Mouse (Mus musculus) midbrain, embryonic 13.5 days (tissue): ENCODE data around the gene Dync1li1. TPM values are rescaled to one million over a fixed set of nuclear protein-coding genes. Genes with fewer than 3 reads are reported as not detected.
"Not testable (repeated sequence)": the region's sequence is repeated elsewhere in the genome, so short reads cannot be mapped to it uniquely, and the experiment has no call there.

Experiments used
- ATAC-seq: fragments of 200-750 bp; cut with Nextera tagmentation; 2 replicates; pipeline ENCODE4 v1.8.0; 2017; ENCODE audit warnings: mild to moderate bottlenecking, moderate TSS enrichment, moderate library complexity
- H3K27ac ChIP-seq: fragments of 300-500 bp; sonication (generic); 2 replicates; pipeline ENCODE4 v1.5.1; 2015; ENCODE audit warnings: inconsistent platforms, mild to moderate bottlenecking, moderate library complexity
- H3K27me3 ChIP-seq: fragments of 300-500 bp; sonication (generic); 2 replicates; pipeline ENCODE4 v1.6.1; 2015; ENCODE audit warnings: mild to moderate bottlenecking, inconsistent platforms
- H3K36me3 ChIP-seq: fragments of 300-500 bp; sonication (generic); 2 replicates; pipeline ENCODE4 v1.6.1; 2015; ENCODE audit warnings: mild to moderate bottlenecking, inconsistent platforms
- H3K4me1 ChIP-seq: fragments of 300-500 bp; sonication (generic); replicated peaks from 2 replicates; pipeline ENCODE4 v1.6.1; 2015; ENCODE audit warnings: inconsistent platforms
- H3K4me2 ChIP-seq: fragments of 300-500 bp; sonication (generic); replicated peaks from 2 replicates; pipeline ENCODE4 v1.6.1; 2015; ENCODE audit warnings: moderate library complexity, mild to moderate bottlenecking, inconsistent platforms
- H3K4me3 ChIP-seq: fragments of 300-500 bp; sonication (generic); replicated peaks from 2 replicates; pipeline ENCODE4 v1.5.1; 2015; ENCODE audit warnings: mild to moderate bottlenecking, inconsistent platforms
- H3K9ac ChIP-seq: fragments of 300-500 bp; sonication (generic); replicated peaks from 2 replicates; pipeline ENCODE4 v1.6.1; 2015; ENCODE audit warnings: mild to moderate bottlenecking, inconsistent platforms
- H3K9me3 ChIP-seq: fragments of 300-500 bp; sonication (generic); 2 replicates; pipeline ENCODE4 v1.6.1; 2016; ENCODE audit warnings: mild to moderate bottlenecking, inconsistent platforms
- WGBS: fragments of 180-500 bp; shearing (Covaris S2); methylation state at CpG from one replicate; pipeline ENCODE4 v1.1.7; 2015; 5-methylcytosine and 5-hydroxymethylcytosine counted together
- polyA plus RNA-seq: library from polyadenylated mRNA; unstranded; fragments of >200 nt; fragmentation: Nextera tagmentation; extraction: Ambion mirVana; gene quantifications from 2 replicates; pipeline ENCODE4 v1.2.1, GENCODE M21; 2015

The Dync1li1 gene
- polyA plus RNA-seq, 1 experiment from 2014 or later, result 150 TPM

- H3K9me3 ChIP-seq, result no peaks in the 10 kb centered on the region
- H3K4me3 ChIP-seq, result no peak overlapping the region
- H3K4me1 ChIP-seq, result no peaks in the 10 kb centered on the region
- H3K36me3 ChIP-seq, result peaks cover 38% of the 10 kb centered on the region
- no peaks in the 10 kb centered on the region for H3K27me3 ChIP-seq
- H3K27ac ChIP-seq, result no peak overlapping the region
- ATAC-seq, result no peak
- H3K4me2 ChIP-seq, result no peak overlapping the region
- H3K9ac ChIP-seq, result no peak overlapping the region
- 94% methylated on average over 2 of the region's 2 CpGs for WGBS
These were observed 12.4 kb downstream of the Dync1li1 start for GRCm38 (mm10) chr9:114701031-114701430.

DNA sequence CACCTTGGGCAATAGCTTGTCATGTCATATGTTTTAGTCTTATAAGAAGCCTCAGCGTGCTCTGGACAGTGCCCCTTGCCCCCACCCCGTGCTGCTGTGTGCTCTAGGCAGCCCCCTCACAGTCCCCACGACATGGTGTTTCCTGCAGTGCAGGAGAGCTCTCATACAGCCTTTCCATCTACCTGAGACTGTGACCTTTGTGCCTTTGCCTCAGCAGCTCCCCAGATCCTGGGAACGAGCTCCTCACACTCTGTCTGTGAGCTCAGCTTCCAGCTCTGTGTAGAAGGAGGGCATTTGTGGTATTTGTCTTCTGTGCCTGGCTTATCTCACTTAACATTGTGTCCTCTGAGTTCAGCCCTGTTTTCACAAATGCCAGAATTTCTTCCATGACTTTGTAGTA is 13.3 kb downstream of the Dync1li1 start:
- no peak overlapping the region for H3K4me3 ChIP-seq
- ATAC-seq, result no peak
- no peaks in the 10 kb centered on the region for H3K27me3 ChIP-seq
- H3K9me3 ChIP-seq, result no peaks in the 10 kb centered on the region
- H3K4me2 ChIP-seq, result no peak overlapping the region
- H3K36me3 ChIP-seq, result peaks cover 45% of the 10 kb centered on the region
- 93% methylated on average over 4 of the region's 4 CpGs for WGBS
- H3K9ac ChIP-seq, result no peak overlapping the region
- no peak overlapping the region for H3K27ac ChIP-seq
- H3K4me1 ChIP-seq, result no peaks in the 10 kb centered on the region

DNA sequence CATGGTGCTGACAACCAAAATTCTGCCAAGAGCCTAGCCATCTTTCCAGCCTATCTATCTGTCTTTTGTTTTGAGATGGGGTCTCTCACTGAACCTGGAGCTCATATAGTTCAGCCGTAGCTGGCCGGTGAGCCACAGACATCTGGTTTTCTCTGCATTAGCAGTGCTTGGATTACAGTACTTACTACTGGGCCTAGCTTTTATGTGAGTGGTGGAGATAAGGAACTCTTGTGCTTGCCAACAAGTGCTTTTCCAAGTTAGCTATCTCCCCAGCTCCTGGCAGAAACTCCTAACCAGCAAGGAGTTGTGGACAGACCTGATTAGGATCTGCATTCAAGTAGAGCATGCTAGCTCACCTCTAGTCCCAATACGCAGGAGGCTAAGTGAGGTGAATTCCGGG is 19.2 kb downstream of the Dync1li1 start:
- Histone ChIP-seq H3K27ac (no peak overlapping the region), H3K4me2 (no peak overlapping the region), H3K9me3 (no peaks in the 10 kb centered on the region), H3K36me3 (peaks cover 77% of the 10 kb centered on the region), H3K4me1 (no peaks in the 10 kb centered on the region), H3K9ac (no peak overlapping the region), H3K27me3 (no peaks in the 10 kb centered on the region), H3K4me3 (no peak overlapping the region)
- ATAC-seq, result no peak
- WGBS, result 96% methylated on average over 4 of the region's 4 CpGs

GRCm38 (mm10) chr9:114710345-114710744 is 21.8 kb downstream of the Dync1li1 start:
- Histone ChIP-seq H3K4me3 (no peak overlapping the region), H3K9ac (no peak overlapping the region), H3K27ac (no peak overlapping the region), H3K36me3 (peaks cover 93% of the 10 kb centered on the region), H3K9me3 (no peaks in the 10 kb centered on the region), H3K4me1 (no peaks in the 10 kb centered on the region), H3K4me2 (no peak overlapping the region), H3K27me3 (no peaks in the 10 kb centered on the region)
- ATAC-seq, result no peak
- WGBS, result 83% methylated on average over 7 of the region's 7 CpGs

GRCm38 (mm10) chr9:114713481-114713880 is 24.9 kb downstream of the Dync1li1 start:
- Histone ChIP-seq H3K9ac (no peak overlapping the region), H3K9me3 (no peaks in the 10 kb centered on the region), H3K4me3 (no peak overlapping the region), H3K36me3 (peaks cover 95% of the 10 kb centered on the region), H3K4me2 (no peak overlapping the region), H3K4me1 (no peaks in the 10 kb centered on the region), H3K27me3 (no peaks in the 10 kb centered on the region), H3K27ac (no peak overlapping the region)
- ATAC-seq, result no peak
- 91% methylated on average over 7 of the region's 7 CpGs for WGBS

DNA sequence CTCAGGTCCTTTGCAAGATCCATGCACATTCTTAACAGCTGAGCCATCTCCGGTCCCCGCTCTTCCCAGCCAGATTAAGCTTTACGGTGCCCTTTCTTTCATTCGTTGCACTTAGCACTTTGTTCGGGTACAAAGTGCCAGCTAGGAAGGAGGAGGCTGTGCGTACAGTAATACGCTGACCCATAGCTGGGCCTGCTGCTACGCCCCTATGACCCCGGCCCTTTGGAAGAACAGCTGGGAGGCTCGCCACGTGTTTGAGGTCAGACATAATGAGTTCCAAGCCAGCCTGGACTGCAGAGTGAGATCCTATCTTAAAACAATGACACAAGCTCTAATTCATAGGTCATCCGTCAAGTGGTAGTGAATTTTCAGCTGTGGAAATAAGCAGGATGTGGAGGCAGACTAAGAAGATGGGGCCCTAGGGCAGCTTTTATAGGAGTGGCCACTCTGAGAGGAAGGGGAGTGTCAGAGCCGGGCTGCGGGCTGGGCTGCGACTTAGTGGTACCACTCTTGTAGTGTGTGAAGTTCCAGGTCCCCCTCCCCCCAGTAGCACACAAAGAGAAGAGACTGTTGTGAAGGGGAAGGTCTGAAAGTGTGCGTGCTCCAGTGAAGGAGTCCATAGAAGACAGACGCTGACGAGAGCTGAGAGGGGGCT is 28.2 kb downstream of the Dync1li1 start:
- H3K36me3 ChIP-seq, result peaks cover 98% of the 10 kb centered on the region
- 88% methylated on average over 18 of the region's 18 CpGs for WGBS

DNA sequence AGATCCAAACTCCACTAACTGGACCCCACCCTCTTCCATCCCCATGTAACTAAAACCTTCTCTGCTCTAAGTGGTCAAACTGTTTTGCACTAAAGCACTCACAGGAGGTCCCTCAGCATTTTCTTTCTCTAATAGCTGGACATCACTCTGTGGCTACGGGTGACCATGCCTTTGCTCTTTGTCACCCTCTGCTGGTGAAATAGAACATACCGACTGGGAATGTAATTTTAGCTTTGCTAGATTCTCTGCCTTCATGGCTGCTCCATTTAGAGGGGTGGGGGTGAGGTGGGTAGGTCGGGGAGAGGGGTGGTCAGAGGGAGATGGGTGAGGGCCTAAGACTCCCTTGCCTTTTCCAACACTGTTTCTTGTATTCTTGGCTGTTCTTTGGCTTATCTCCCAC is 38.7 kb downstream of the Dync1li1 start:
- WGBS, result 3% methylated on average over 3 of the region's 3 CpGs
- H3K27me3 ChIP-seq, result no peaks in the 10 kb centered on the region
- no peak overlapping the region for H3K9ac ChIP-seq
- peaks cover 8% of the 10 kb centered on the region for H3K4me1 ChIP-seq
- H3K9me3 ChIP-seq, result no peaks in the 10 kb centered on the region
- no peak overlapping the region for H3K27ac ChIP-seq
- peaks cover 33% of the 10 kb centered on the region for H3K36me3 ChIP-seq
- ATAC-seq, result no peak
- no peak overlapping the region for H3K4me2 ChIP-seq
- no peak overlapping the region for H3K4me3 ChIP-seq

More for the DNA sequence above, 28.2 kb downstream of the Dync1li1 start:
- Histone ChIP-seq H3K9me3 (no peaks in the 10 kb centered on the region), H3K27ac (no peak overlapping the region), H3K4me1 (no peaks in the 10 kb centered on the region), H3K4me3 (no peak overlapping the region), H3K27me3 (no peaks in the 10 kb centered on the region), H3K4me2 (no peak overlapping the region), H3K9ac (no peak overlapping the region)
- no peak for ATAC-seq

DNA sequence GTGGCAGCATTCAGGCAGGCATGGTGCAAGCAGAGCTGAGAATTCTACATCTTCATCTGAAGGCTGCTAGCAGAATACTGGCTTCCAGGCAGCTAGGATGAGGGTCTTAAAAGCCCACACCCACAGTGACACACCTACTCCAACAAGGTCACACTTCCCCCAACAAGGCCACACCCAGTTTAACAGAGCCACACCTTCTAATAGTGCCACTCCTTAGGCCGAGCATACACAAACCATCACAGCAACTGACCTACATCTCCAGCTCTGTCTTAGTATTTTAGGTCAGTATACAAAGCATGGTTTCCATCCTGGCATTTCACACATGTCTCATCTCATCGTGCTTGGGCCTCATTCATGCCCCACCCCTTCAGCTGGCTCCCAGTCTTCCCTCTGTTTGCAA is 39.8 kb downstream of the Dync1li1 start:
- not testable (repeated sequence) for H3K27ac ChIP-seq, H3K9ac ChIP-seq, ATAC-seq, H3K27me3 ChIP-seq, H3K4me2 ChIP-seq, H3K9me3 ChIP-seq, H3K4me3 ChIP-seq
- H3K36me3 ChIP-seq, result peaks cover 22% of the 10 kb centered on the region
- WGBS, result 63% methylated on average over 2 of the region's 2 CpGs
- peaks cover 15% of the 10 kb centered on the region for H3K4me1 ChIP-seq

DNA sequence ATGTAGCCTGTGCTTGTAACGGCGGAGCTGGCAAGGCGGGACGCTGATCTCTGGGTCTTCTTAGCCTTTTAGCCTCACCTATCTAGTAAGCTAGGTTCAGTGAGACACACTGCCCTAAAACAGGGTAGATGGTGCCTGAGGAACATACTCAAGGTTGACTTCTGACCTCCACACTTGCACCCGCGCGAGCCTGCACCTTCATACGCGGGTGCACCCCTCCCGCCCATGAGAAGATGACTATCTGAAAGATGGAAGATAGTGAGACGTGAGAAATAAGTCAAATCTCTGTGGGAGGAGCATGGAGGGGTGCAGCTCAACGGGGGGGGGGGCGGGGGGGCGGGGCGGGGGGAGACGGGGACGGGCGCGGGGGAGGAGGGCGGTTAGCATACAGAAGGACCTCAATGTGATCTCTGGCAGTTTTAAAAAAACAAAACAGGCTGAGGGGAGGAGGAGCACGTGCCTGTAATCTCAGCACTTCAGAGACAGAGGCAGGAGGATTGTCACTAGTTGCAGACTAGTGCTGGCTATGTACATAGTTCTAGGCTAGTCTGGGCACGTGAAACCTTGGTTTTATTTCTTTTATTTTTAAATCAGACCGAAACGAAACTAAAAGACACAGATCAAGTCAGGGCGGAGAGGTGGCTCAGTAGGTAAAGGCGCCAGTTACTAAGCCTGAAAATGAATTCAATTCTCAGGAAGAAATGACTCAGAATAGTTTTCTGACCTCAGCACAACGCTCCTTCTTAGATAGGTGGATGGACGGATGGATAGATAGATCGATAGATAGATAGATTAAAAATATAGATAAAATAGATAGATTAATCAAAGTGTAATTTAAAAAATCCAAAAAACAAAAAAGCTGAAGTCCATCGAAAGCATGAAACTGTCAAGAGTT is 41.6 kb downstream of the Dync1li1 start:
- H3K27ac ChIP-seq, result no peak overlapping the region
- no peak for ATAC-seq
- H3K4me3 ChIP-seq, result peak overlapping the region; percentile 85
- H3K4me1 ChIP-seq, result peaks cover 22% of the 10 kb centered on the region
- H3K27me3 ChIP-seq, result no peaks in the 10 kb centered on the region
- WGBS, result 42% methylated on average over 28 of the region's 30 CpGs
- H3K9me3 ChIP-seq, result no peaks in the 10 kb centered on the region
- H3K36me3 ChIP-seq, result peaks cover 5% of the 10 kb centered on the region
- peak overlapping the region; percentile 72 for H3K4me2 ChIP-seq
- H3K9ac ChIP-seq, result no peak overlapping the region

- under 1% methylated on average over 53 of the region's 53 CpGs for WGBS
- Histone ChIP-seq H3K4me1 (peaks cover 22% of the 10 kb centered on the region), H3K27me3 (no peaks in the 10 kb centered on the region), H3K27ac (peak within 1 kb of the TSS; percentile 80), H3K4me2 (peak within 1 kb of the TSS; percentile 72), H3K36me3 (no peaks in the 10 kb centered on the region), H3K9me3 (no peaks in the 10 kb centered on the region), H3K9ac (peak within 1 kb of the TSS; percentile 92), H3K4me3 (peak within 1 kb of the TSS; percentile 85)
- ATAC-seq, result peak; percentile 94
These were observed 42.6 kb downstream of the Dync1li1 start, which contains the start of gene Cmtm6 for GRCm38 (mm10) chr9:114731011-114731755. Gene Cmtm6, plus strand, starts transcription at chr9:114731116.

- H3K27me3 ChIP-seq, result no peaks in the 10 kb centered on the region
- ATAC-seq, result no peak
- peaks cover 22% of the 10 kb centered on the region for H3K4me1 ChIP-seq
- H3K9ac ChIP-seq, result peak overlapping the region; percentile 92
- no peak overlapping the region for H3K27ac ChIP-seq
- no peaks in the 10 kb centered on the region for H3K9me3 ChIP-seq
- H3K36me3 ChIP-seq, result peaks cover 2% of the 10 kb centered on the region; the same call in 1 of the 2 replicates
- H3K4me3 ChIP-seq, result peak overlapping the region; percentile 85
- WGBS, result 74% methylated on average over 12 of the region's 12 CpGs
- peak overlapping the region; percentile 72 for H3K4me2 ChIP-seq
These were observed 43.5 kb downstream of the Dync1li1 start for GRCm38 (mm10) chr9:114731871-114732682.
